Mouse (Mus musculus) small intestine, adult 2 months (tissue): ENCODE data around the gene Pianp. TPM values are rescaled to one million over a fixed set of nuclear protein-coding genes. Genes with fewer than 3 reads are reported as not detected.

ENCODE experiments used
- H3K27ac ChIP-seq: fragments of 200-500 bp; 2 replicates; pipeline ENCODE4 v1.5.1; 2012; ENCODE audit warnings: low read depth, low read length, control low read depth, inconsistent platforms; ENCODE audit not compliant: insufficient read depth
- H3K27me3 ChIP-seq: fragments of 200-500 bp; 2 replicates; pipeline ENCODE4 v1.6.1; 2012; ENCODE audit warnings: mild to moderate bottlenecking, moderate library complexity, low read length, inconsistent platforms; ENCODE audit not compliant: control insufficient read depth, insufficient read depth
- H3K36me3 ChIP-seq: fragments of 200-500 bp; 2 replicates; pipeline ENCODE4 v1.6.1; 2012; ENCODE audit warnings: mild to moderate bottlenecking, low read length, control low read depth, inconsistent platforms; ENCODE audit not compliant: control insufficient read depth, insufficient read depth
- H3K4me1 ChIP-seq: fragments of 200-500 bp; 2 replicates; pipeline ENCODE4 v1.6.1; 2012; ENCODE audit warnings: low read length, inconsistent platforms, mixed read lengths; ENCODE audit not compliant: control insufficient read depth, insufficient read depth, insufficient read length
- H3K4me3 ChIP-seq: fragments of 200-500 bp; 2 replicates; pipeline ENCODE4 v1.5.1; 2012; ENCODE audit warnings: low read depth, mild to moderate bottlenecking, control low read depth, inconsistent platforms, low read length, moderate library complexity
- CTCF ChIP-seq: fragments of 200-500 bp; IDR thresholded peaks from 2 replicates; pipeline ENCODE4 v1.5.1; 2012; ENCODE audit warnings: low read depth, mild to moderate bottlenecking, control low read depth, inconsistent platforms, low read length, moderate library complexity, mixed read lengths; ENCODE audit not compliant: insufficient replicate concordance, insufficient read length; ENCODE audit errors: extremely low read depth
- POLR2A ChIP-seq: fragments of 200-500 bp; IDR thresholded peaks from 2 replicates; pipeline ENCODE4 v1.6.1; 2012; ENCODE audit warnings: low read depth, mild to moderate bottlenecking, control low read depth, inconsistent platforms, low read length, moderate library complexity
- WGBS: fragments of 180-500 bp; shearing (Covaris S2); methylation state at CpG from one replicate; pipeline ENCODE4 v1.1.7; 2018; 5-methylcytosine and 5-hydroxymethylcytosine counted together
- polyA plus RNA-seq: library from polyadenylated mRNA; depleted of rRNA; stranded (reverse); fragments of >200 nt; gene quantifications from 2 replicates; pipeline ENCODE4 v1.2.3, GENCODE M21; 2012

The Pianp gene
- polyA plus RNA-seq, 1 experiment, result 5.0 TPM

DNA sequence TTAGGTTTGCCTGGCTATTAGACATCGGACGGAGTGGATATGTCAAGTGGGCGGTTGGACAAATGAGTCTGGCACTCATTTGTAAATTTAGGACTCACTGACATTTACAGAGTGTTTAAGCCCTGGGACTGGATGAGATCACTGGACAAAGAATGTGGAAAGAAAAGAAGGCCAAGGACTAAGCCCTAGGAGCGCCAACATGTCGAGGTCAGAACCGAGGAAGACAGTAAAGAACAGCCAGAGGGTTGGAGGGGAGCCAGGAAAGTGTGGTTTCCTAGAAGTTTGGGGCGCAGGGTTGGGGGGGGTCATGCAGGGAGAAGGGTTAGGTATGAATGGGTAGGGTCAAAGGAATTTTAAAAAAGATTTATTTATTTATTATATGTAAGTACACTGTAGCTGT, 1.2 kb upstream of the Pianp start:
- TF ChIP-seq POLR2A, result no peak
- TF ChIP-seq CTCF, result no peak
- 66% methylated on average over 7 of the region's 7 CpGs for WGBS
- Histone ChIP-seq H3K27ac (no peak overlapping the region), H3K4me3 (no peak overlapping the region), H3K27me3 (peaks cover 40% of the 10 kb centered on the region), H3K36me3 (no peaks in the 10 kb centered on the region), H3K4me1 (peaks cover 14% of the 10 kb centered on the region)

GRCm38 (mm10) chr6:124995831-124996403, 577 bp upstream of the Pianp start:
- H3K27me3 ChIP-seq, result peaks cover 40% of the 10 kb centered on the region

GRCm38 (mm10) chr6:124998066-124998465, 1.6 kb downstream of the Pianp start:
- no peak for TF ChIP-seq CTCF
- no peak for TF ChIP-seq POLR2A

More at GRCm38 (mm10) chr6:124995831-124996403, 577 bp upstream of the Pianp start:
- WGBS, result 57% methylated on average over 8 of the region's 8 CpGs
- Histone ChIP-seq H3K27ac (no peak overlapping the region), H3K4me3 (no peak overlapping the region), H3K4me1 (peaks cover 14% of the 10 kb centered on the region), H3K36me3 (no peaks in the 10 kb centered on the region)
- TF ChIP-seq CTCF (no peak), POLR2A (no peak)

DNA sequence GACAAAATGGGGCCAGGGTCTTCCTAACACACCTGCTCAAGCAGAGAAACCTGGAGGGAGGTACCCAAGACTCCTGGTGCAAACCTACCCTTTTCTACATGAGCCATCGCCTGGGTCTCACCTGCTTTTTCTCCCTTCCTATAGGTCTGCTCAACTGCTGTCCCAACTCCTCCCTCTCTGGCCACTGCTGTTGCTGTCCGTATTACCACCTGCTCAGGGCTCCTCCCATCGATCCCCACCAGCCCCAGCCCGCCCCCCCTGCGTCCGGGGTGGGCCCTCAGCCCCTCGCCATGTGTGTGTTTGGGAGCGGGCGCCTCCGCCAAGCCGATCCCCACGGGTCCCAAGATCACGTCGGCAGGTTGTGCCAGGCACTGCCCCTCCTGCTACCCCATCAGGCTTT, 2.6 kb downstream of the Pianp start:
- TF ChIP-seq CTCF, result no peak
- no peak for TF ChIP-seq POLR2A
- peaks cover 41% of the 10 kb centered on the region for H3K27me3 ChIP-seq
- peaks cover 9% of the 10 kb centered on the region for H3K4me1 ChIP-seq
- H3K36me3 ChIP-seq, result no peaks in the 10 kb centered on the region
- no peak overlapping the region for H3K4me3 ChIP-seq
- 38% methylated on average over 14 of the region's 14 CpGs for WGBS
- H3K27ac ChIP-seq, result no peak overlapping the region

More at GRCm38 (mm10) chr6:124998066-124998465, 1.6 kb downstream of the Pianp start:
- Histone ChIP-seq H3K4me1 (peaks cover 14% of the 10 kb centered on the region), H3K27me3 (peaks cover 45% of the 10 kb centered on the region), H3K36me3 (no peaks in the 10 kb centered on the region), H3K4me3 (no peak overlapping the region), H3K27ac (no peak overlapping the region)
- WGBS, result 14% methylated on average over 8 of the region's 8 CpGs

GRCm38 (mm10) chr6:124999546-124999945, 3.1 kb downstream of the Pianp start:
- 31% methylated on average over 10 of the region's 10 CpGs for WGBS
- Histone ChIP-seq H3K36me3 (no peaks in the 10 kb centered on the region), H3K4me1 (peaks cover 9% of the 10 kb centered on the region), H3K27ac (no peak overlapping the region), H3K4me3 (no peak overlapping the region), H3K27me3 (peaks cover 37% of the 10 kb centered on the region)
- no peak for TF ChIP-seq CTCF
- TF ChIP-seq POLR2A, result no peak

GRCm38 (mm10) chr6:125003706-125004105, 7.2 kb downstream of the Pianp start:
- WGBS, result 10% methylated on average over 3 of the region's 3 CpGs
- no peak overlapping the region for H3K27ac ChIP-seq
- TF ChIP-seq POLR2A, result no peak
- no peak for TF ChIP-seq CTCF
- H3K36me3 ChIP-seq, result no peaks in the 10 kb centered on the region
- H3K4me3 ChIP-seq, result no peak overlapping the region
- H3K27me3 ChIP-seq, result peaks cover 15% of the 10 kb centered on the region
- H3K4me1 ChIP-seq, result peaks cover 2% of the 10 kb centered on the region; the same call in 1 of the 2 replicates

DNA sequence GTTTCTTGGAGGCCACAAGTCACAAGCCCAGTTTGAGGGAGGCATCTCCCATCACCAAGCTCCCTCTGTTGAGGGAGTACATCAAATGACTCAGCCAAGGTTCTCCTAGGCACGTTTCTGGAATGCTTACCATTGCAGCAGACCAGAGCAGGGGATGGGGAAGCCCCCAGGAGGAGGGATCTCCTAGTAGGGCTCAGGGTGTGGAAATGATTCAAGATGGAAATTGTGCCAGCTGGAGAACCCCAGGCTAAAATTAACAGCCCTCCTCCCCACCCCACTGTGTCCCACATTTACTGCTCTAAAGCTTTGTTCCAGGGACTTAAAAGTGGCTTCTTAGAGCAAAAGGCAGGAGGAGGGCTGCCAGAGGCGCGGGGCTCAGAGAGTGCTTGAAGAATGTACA, 8.6 kb downstream of the Pianp start:
- no peak overlapping the region for H3K27ac ChIP-seq
- WGBS, result 62% methylated on average over 3 of the region's 3 CpGs
- H3K4me3 ChIP-seq, result no peak overlapping the region
- TF ChIP-seq CTCF (no peak), POLR2A (no peak)
- peaks cover 2% of the 10 kb centered on the region; the same call in 1 of the 2 replicates for H3K4me1 ChIP-seq
- H3K36me3 ChIP-seq, result no peaks in the 10 kb centered on the region
- H3K27me3 ChIP-seq, result peaks cover 6% of the 10 kb centered on the region; the same call in 1 of the 2 replicates

- TF ChIP-seq CTCF (no peak), POLR2A (no peak)
- H3K4me3 ChIP-seq, result peak overlapping the region; percentile 64
- H3K36me3 ChIP-seq, result peaks cover 15% of the 10 kb centered on the region
- H3K27ac ChIP-seq, result peak overlapping the region; percentile 67; the same call in 1 of the 2 replicates
- 36% methylated on average over 13 of the region's 13 CpGs for WGBS
- peaks cover 2% of the 10 kb centered on the region; the same call in 1 of the 2 replicates for H3K4me1 ChIP-seq
- H3K27me3 ChIP-seq, result no peaks in the 10 kb centered on the region
These were observed 11.6 kb downstream of the Pianp start for GRCm38 (mm10) chr6:125008060-125008459.
